Mouse (Mus musculus): ENCODE results near the gene Ripor3. TPM values are rescaled to one million over a fixed set of nuclear protein-coding genes. Genes with fewer than 3 reads are reported as not detected.

The Ripor3 gene
- total RNA-seq, 2 experiments from 2014 or later: not detected

GRCm38 (mm10) chr2:167993260-167993659 lies 17.2 kb downstream of the Ripor3 start:
- ATAC-seq (replicated peaks; ENCODE audit: poor library complexity): no peak

GRCm38 (mm10) chr2:167989310-167989709 lies 21.1 kb downstream of the Ripor3 start:
- peak; percentile 66 for ATAC-seq (replicated peaks; ENCODE audit: poor library complexity)

GRCm38 (mm10) chr2:167987640-167988039 lies 22.8 kb downstream of the Ripor3 start:
- ATAC-seq (replicated peaks; ENCODE audit: poor library complexity): peak; percentile 35; the same call in 1 of the 2 replicates

GRCm38 (mm10) chr2:167986762-167987161 lies 23.7 kb downstream of the Ripor3 start:
- peak; percentile 55 for ATAC-seq (replicated peaks; ENCODE audit: poor library complexity)

GRCm38 (mm10) chr2:167984946-167985345 lies 25.5 kb downstream of the Ripor3 start:
- no peak for ATAC-seq (replicated peaks; ENCODE audit: poor library complexity)

GRCm38 (mm10) chr2:167984371-167984770 lies 26.0 kb downstream of the Ripor3 start:
- ATAC-seq (replicated peaks; ENCODE audit: poor library complexity): no peak

- ATAC-seq (replicated peaks; ENCODE audit: poor library complexity): no peak
Observed at GRCm38 (mm10) chr2:167982646-167983045, 27.8 kb downstream of the Ripor3 start.

- ATAC-seq (replicated peaks; ENCODE audit: poor library complexity): peak; percentile 29; the same call in 1 of the 2 replicates
Observed at GRCm38 (mm10) chr2:167980391-167980790, 30.0 kb downstream of the Ripor3 start.

GRCm38 (mm10) chr2:167978271-167978670 lies 32.1 kb downstream of the Ripor3 start:
- ATAC-seq (replicated peaks; ENCODE audit: poor library complexity): no peak

- ATAC-seq (replicated peaks; ENCODE audit: poor library complexity): no peak
Observed at GRCm38 (mm10) chr2:167975746-167976145, 34.7 kb downstream of the Ripor3 start.

GRCm38 (mm10) chr2:167972809-167973208 lies 37.6 kb downstream of the Ripor3 start:
- no peak for ATAC-seq (replicated peaks; ENCODE audit: poor library complexity)

- ATAC-seq (replicated peaks; ENCODE audit: poor library complexity): no peak
Observed at GRCm38 (mm10) chr2:167972146-167972545, 38.3 kb downstream of the Ripor3 start.

- ATAC-seq (replicated peaks; ENCODE audit: poor library complexity): no peak
Observed at GRCm38 (mm10) chr2:167969851-167970541, 40.4 kb downstream of the Ripor3 start.

GRCm38 (mm10) chr2:167968504-167968903 lies 41.9 kb downstream of the Ripor3 start:
- ATAC-seq (replicated peaks; ENCODE audit: poor library complexity): no peak

GRCm38 (mm10) chr2:167965911-167966310 lies 44.5 kb downstream of the Ripor3 start:
- ATAC-seq (replicated peaks; ENCODE audit: poor library complexity): no peak

GRCm38 (mm10) chr2:167964320-167964719 lies 46.1 kb downstream of the Ripor3 start:
- no peak for ATAC-seq (replicated peaks; ENCODE audit: poor library complexity)

GRCm38 (mm10) chr2:167963778-167964300 lies 46.6 kb downstream of the Ripor3 start:
- no peak for ATAC-seq (replicated peaks; ENCODE audit: poor library complexity)

- ATAC-seq (replicated peaks; ENCODE audit: poor library complexity): no peak
Observed at GRCm38 (mm10) chr2:167963176-167963575, 47.2 kb downstream of the Ripor3 start.

- ATAC-seq (replicated peaks; ENCODE audit: poor library complexity): no peak
Observed at GRCm38 (mm10) chr2:167962347-167962746, 48.1 kb downstream of the Ripor3 start.

GRCm38 (mm10) chr2:167960584-167960983 lies 49.8 kb downstream of the Ripor3 start:
- no peak for ATAC-seq (replicated peaks; ENCODE audit: poor library complexity)

- no peak for ATAC-seq (replicated peaks; ENCODE audit: poor library complexity)
Observed at GRCm38 (mm10) chr2:167959996-167960395, 50.4 kb downstream of the Ripor3 start.

- ATAC-seq (replicated peaks; ENCODE audit: poor library complexity): peak; percentile 39; the same call in 1 of the 2 replicates
Observed at GRCm38 (mm10) chr2:167959384-167959911, 51.0 kb downstream of the Ripor3 start.
